Mouse (Mus musculus) myocyte (in vitro differentiated cells): ENCODE results near the gene Olfr1197. TPM values are rescaled to one million over a fixed set of nuclear protein-coding genes. Genes with fewer than 3 reads are reported as not detected.

Experiments used
- H3K27me3 ChIP-seq: one replicate; pipeline ENCODE4 v1.6.1; 2011; ENCODE audit not compliant: control insufficient read depth, insufficient read depth, insufficient read length
- H3K36me3 ChIP-seq: one replicate; pipeline ENCODE4 v1.6.1; 2011; ENCODE audit not compliant: control insufficient read depth, insufficient read depth
- H3K4me2 ChIP-seq: one replicate; pipeline ENCODE4 v1.6.1; 2011; ENCODE audit warnings: low read depth, control low read depth
- H3K4me3 ChIP-seq: one replicate; pipeline ENCODE4 v1.5.1; 2011; ENCODE audit warnings: mild to moderate bottlenecking, control low read depth, moderate library complexity
- H3K79me2 ChIP-seq: one replicate; pipeline ENCODE4 v1.6.1; 2011; ENCODE audit not compliant: control insufficient read depth, insufficient read depth
- H3ac ChIP-seq: one replicate; pipeline ENCODE4 v1.6.1; 2011; ENCODE audit not compliant: control insufficient read depth, insufficient read length
- CEBPB ChIP-seq: IDR thresholded peaks from 2 replicates; pipeline ENCODE4 v1.6.1; 2011; ENCODE audit warnings: mild to moderate bottlenecking, moderate library complexity; ENCODE audit not compliant: poor library complexity, insufficient read depth, severe bottlenecking
- E2F4 ChIP-seq: IDR thresholded peaks from one replicate; pipeline ENCODE4 v1.6.1; 2011; ENCODE audit warnings: mild to moderate bottlenecking, control low read depth, moderate library complexity; ENCODE audit not compliant: insufficient read depth
- MAX ChIP-seq: IDR thresholded peaks from one replicate; pipeline ENCODE4 v1.6.1; 2011; ENCODE audit warnings: low read depth, mild to moderate bottlenecking, control low read depth
- MYOD1 ChIP-seq, 3 experiments: IDR thresholded peaks; one replicate each; pipeline ENCODE4 v1.6.1; 2011; ENCODE audit warnings: control low read depth in 2 of 3, low read depth in 2 of 3, mild to moderate bottlenecking in 2 of 3, moderate library complexity in 1 of 3; ENCODE audit not compliant: insufficient read length in 2 of 3, control insufficient read depth in 1 of 3
- MYOG ChIP-seq, 3 experiments: IDR thresholded peaks; one replicate each; pipeline ENCODE4 v1.6.1; 2011; ENCODE audit warnings: control low read depth in 2 of 3, low read depth in 2 of 3, mild to moderate bottlenecking in 2 of 3; ENCODE audit not compliant: insufficient read length in 2 of 3, control insufficient read depth in 1 of 3, insufficient read depth in 1 of 3
- POLR2A ChIP-seq: IDR thresholded peaks from one replicate; pipeline ENCODE4 v1.6.1; 2011; ENCODE audit warnings: low read depth, mild to moderate bottlenecking, control low read depth, moderate library complexity; ENCODE audit not compliant: insufficient read length
- POLR2AphosphoS2 ChIP-seq: IDR thresholded peaks from one replicate; pipeline ENCODE4 v1.6.1; 2011; ENCODE audit warnings: low read depth, control low read depth; ENCODE audit not compliant: insufficient read length
- REST ChIP-seq: IDR thresholded peaks from one replicate; pipeline ENCODE4 v1.6.1; 2011; ENCODE audit warnings: mild to moderate bottlenecking, control low read depth, moderate library complexity; ENCODE audit not compliant: insufficient read depth, insufficient read length
- SRF ChIP-seq: IDR thresholded peaks from one replicate; pipeline ENCODE4 v1.6.1; 2011; ENCODE audit warnings: low read depth; ENCODE audit not compliant: control insufficient read depth, insufficient read length
- TCF12 ChIP-seq: IDR thresholded peaks from one replicate; pipeline ENCODE4 v1.6.1; 2011; ENCODE audit warnings: mild to moderate bottlenecking, control low read depth; ENCODE audit not compliant: poor library complexity, insufficient read depth, severe bottlenecking
- TCF3 ChIP-seq: IDR thresholded peaks from one replicate; pipeline ENCODE4 v1.6.1; 2011; ENCODE audit warnings: low read depth, control low read depth; ENCODE audit not compliant: insufficient read length
- USF1 ChIP-seq: IDR thresholded peaks from one replicate; pipeline ENCODE4 v1.6.1; 2011; ENCODE audit warnings: low read depth, mild to moderate bottlenecking, control low read depth, moderate library complexity
- polyA plus RNA-seq: library from polyadenylated mRNA; unstranded; fragments of >200 nt; fragmentation: generic; extraction: Trizol; gene quantifications from one replicate; pipeline ENCODE4 v1.2.1, GENCODE M21; 2012; ENCODE audit warnings: missing spikeins

The Olfr1197 gene
- polyA plus RNA-seq, 1 experiment = not detected

- Histone ChIP-seq H3K4me3 (no peak within 1 kb of the TSS), H3K36me3 (no peaks in the 10 kb centered on the region), H3K4me2 (no peak within 1 kb of the TSS), H3K79me2 (no peaks in the 10 kb centered on the region), H3K27me3 (no peaks in the 10 kb centered on the region), H3ac (no peak within 1 kb of the TSS)
- TF ChIP-seq SRF = no peak
- TF ChIP-seq USF1 = no peak
- no peak for TF ChIP-seq MYOD1 (IDR thresholded peaks at IDR 0.05; ENCODE audit: control insufficient read depth in 1 of 3, insufficient read length in 2 of 3, low read depth in 2 of 3)
- no peak for TF ChIP-seq TCF3
- TF ChIP-seq POLR2AphosphoS2 = no peak
- no peak for TF ChIP-seq REST
- no peak for TF ChIP-seq MYOG (IDR thresholded peaks at IDR 0.05; ENCODE audit: control insufficient read depth in 1 of 3, insufficient read depth in 1 of 3, insufficient read length in 2 of 3, low read depth in 2 of 3)
- TF ChIP-seq POLR2A = no peak
- TF ChIP-seq MAX = no peak
- no peak for TF ChIP-seq E2F4
- no peak for TF ChIP-seq TCF12
- no peak for TF ChIP-seq CEBPB
Measured at GRCm38 (mm10) chr2:88704497-88704896, 27.7 kb downstream of the Olfr1197 start, which contains the start of gene Olfr1196. Gene Olfr1196 (minus strand): TSS chr2:88704597.

- Histone ChIP-seq H3K4me2 (no peak within 1 kb of the TSS), H3ac (no peak within 1 kb of the TSS), H3K79me2 (no peaks in the 10 kb centered on the region), H3K27me3 (no peaks in the 10 kb centered on the region), H3K36me3 (no peaks in the 10 kb centered on the region), H3K4me3 (no peak within 1 kb of the TSS)
- no peak for TF ChIP-seq POLR2AphosphoS2
- TF ChIP-seq MYOD1 (IDR thresholded peaks at IDR 0.05; ENCODE audit: control insufficient read depth in 1 of 3, insufficient read length in 2 of 3, low read depth in 2 of 3) = no peak
- TF ChIP-seq SRF = no peak
- no peak for TF ChIP-seq E2F4
- no peak for TF ChIP-seq TCF12
- no peak for TF ChIP-seq REST
- no peak for TF ChIP-seq USF1
- TF ChIP-seq POLR2A = no peak
- TF ChIP-seq CEBPB = no peak
- TF ChIP-seq MAX = no peak
- no peak for TF ChIP-seq MYOG (IDR thresholded peaks at IDR 0.05; ENCODE audit: control insufficient read depth in 1 of 3, insufficient read depth in 1 of 3, insufficient read length in 2 of 3, low read depth in 2 of 3)
- no peak for TF ChIP-seq TCF3
Measured at GRCm38 (mm10) chr2:88689087-88689486, 43.1 kb downstream of the Olfr1197 start, which contains the start of gene Olfr1195. Gene Olfr1195 (minus strand): TSS chr2:88689187.

Other genes with a start within 250 kb of the Olfr1197 start
- not detected for gene Olfr1184, start 248.8 kb downstream of the Olfr1197 start, polyA plus RNA-seq
- not detected for gene Olfr1185-ps1, start 239.0 kb downstream of the Olfr1197 start, polyA plus RNA-seq
- not detected for gene Olfr1186, start 213.8 kb downstream of the Olfr1197 start, polyA plus RNA-seq
- gene Olfr1188, start 175.4 kb downstream of the Olfr1197 start, polyA plus RNA-seq = not detected
- not detected for gene Olfr1189, start 145.9 kb downstream of the Olfr1197 start, polyA plus RNA-seq
- not detected for gene Olfr1191-ps1, start 91.8 kb downstream of the Olfr1197 start, polyA plus RNA-seq
- gene Olfr1192-ps1, start 83.9 kb downstream of the Olfr1197 start, polyA plus RNA-seq = not detected
- not detected for gene Olfr1193, start 56.7 kb downstream of the Olfr1197 start, polyA plus RNA-seq
- not detected for gene Olfr1195, start 43.2 kb downstream of the Olfr1197 start, polyA plus RNA-seq
- not detected for gene Olfr1196, start 27.8 kb downstream of the Olfr1197 start, polyA plus RNA-seq
- not detected for gene Olfr1198, start 19.0 kb upstream of the Olfr1197 start, polyA plus RNA-seq
- gene Olfr1199, start 28.1 kb upstream of the Olfr1197 start, polyA plus RNA-seq = not detected
- gene Olfr1200, start 38.1 kb upstream of the Olfr1197 start, polyA plus RNA-seq = not detected
- gene Olfr1201, start 60.7 kb upstream of the Olfr1197 start, polyA plus RNA-seq = not detected
- not detected for gene Olfr1202, start 82.1 kb upstream of the Olfr1197 start, polyA plus RNA-seq
- gene Olfr1205, start 97.4 kb upstream of the Olfr1197 start, polyA plus RNA-seq = not detected
- not detected for gene Olfr1204, start 116.9 kb upstream of the Olfr1197 start, polyA plus RNA-seq
- not detected for gene Olfr1206, start 130.9 kb upstream of the Olfr1197 start, polyA plus RNA-seq
- not detected for gene Olfr1208, start 169.9 kb upstream of the Olfr1197 start, polyA plus RNA-seq
- gene Olfr1209, start 182.8 kb upstream of the Olfr1197 start, polyA plus RNA-seq = not detected
- gene Olfr1211, start 205.7 kb upstream of the Olfr1197 start, polyA plus RNA-seq = not detected
- not detected for gene Olfr1212, start 221.6 kb upstream of the Olfr1197 start, polyA plus RNA-seq
- not detected for gene Gm13762, start 247.9 kb upstream of the Olfr1197 start, polyA plus RNA-seq